Mouse (Mus musculus): ENCODE measurements at regions not wholly inside any gene's neighbourhood (a gene's known extent, or its start where the extent isn't known, plus 50 kb on each side); places are given as distances from the start of the nearest gene placed in this dataset.

DNA sequence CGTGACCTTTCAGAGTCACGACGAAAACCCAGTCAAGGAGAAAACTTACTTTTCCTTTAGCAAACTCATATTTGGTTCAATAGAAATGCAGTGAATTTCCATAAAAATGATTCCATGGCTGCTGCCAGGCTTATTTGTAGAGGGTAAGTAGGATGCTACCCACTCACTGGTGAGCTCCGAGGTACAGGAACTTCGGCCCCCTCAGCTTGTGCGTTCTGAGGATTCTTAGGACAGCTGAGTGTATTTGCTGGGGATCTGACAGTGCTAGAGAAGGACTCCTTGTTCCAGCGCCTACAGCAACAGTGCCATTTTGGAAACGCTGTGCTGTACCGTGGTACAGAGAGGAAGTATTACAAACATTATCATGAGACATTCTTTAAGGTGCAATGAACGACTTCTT, 210.4 kb downstream of the Enc1 start:
- no peak for TF ChIP-seq CTCF (conservative IDR thresholded peaks at IDR 0.05)
- Histone ChIP-seq H3K27ac (no peak overlapping the region; the same call in 1 of the 2 replicates), H3K4me3 (no peak overlapping the region)
- no peak for DNase-seq (ENCODE audit: low spot score in 2 of 2)

GRCm38 (mm10) chr13:97448123-97448522, 207.2 kb downstream of the Enc1 start:
- TF ChIP-seq CTCF (conservative IDR thresholded peaks at IDR 0.05): no peak
- no peak for DNase-seq (ENCODE audit: low spot score in 2 of 2)

GRCm38 (mm10) chr13:97443731-97444428, 203.0 kb downstream of the Enc1 start:
- DNase-seq (ENCODE audit: low spot score in 2 of 2): no peak
- no peak overlapping the region for H3K27ac ChIP-seq
- TF ChIP-seq CTCF (conservative IDR thresholded peaks at IDR 0.05): no peak
- H3K4me3 ChIP-seq: no peak overlapping the region

More at GRCm38 (mm10) chr13:97448123-97448522, 207.2 kb downstream of the Enc1 start:
- Histone ChIP-seq H3K27ac (no peak overlapping the region), H3K4me3 (no peak overlapping the region)

DNA sequence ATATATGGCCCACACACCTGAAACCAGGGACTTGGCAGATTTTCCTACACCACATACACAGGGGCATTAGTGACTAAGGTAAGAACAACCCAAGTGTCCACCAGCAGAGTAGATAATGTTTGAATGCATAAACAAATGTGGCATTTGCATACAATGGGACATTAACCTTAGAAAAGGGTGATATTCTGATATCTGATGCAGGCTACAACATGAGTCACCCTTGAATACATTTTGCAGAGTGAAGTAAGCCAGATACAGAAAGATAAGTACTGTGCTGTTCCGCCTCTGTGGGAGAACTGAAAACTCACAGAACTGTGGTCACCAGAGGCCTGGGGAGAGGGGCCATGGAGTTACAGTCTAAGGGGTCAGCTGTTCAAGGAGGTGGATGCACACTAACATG, 201.9 kb downstream of the Enc1 start:
- H3K4me3 ChIP-seq: no peak overlapping the region
- TF ChIP-seq CTCF (conservative IDR thresholded peaks at IDR 0.05): no peak
- H3K27ac ChIP-seq: peak overlapping the region; percentile 46; the same call in 1 of the 2 replicates
- no peak for DNase-seq (ENCODE audit: low spot score in 2 of 2)

GRCm38 (mm10) chr13:97442283-97442682, 201.4 kb downstream of the Enc1 start:
- Histone ChIP-seq H3K27ac (peak overlapping the region; percentile 46), H3K4me3 (no peak overlapping the region)
- TF ChIP-seq CTCF (conservative IDR thresholded peaks at IDR 0.05): peak; percentile 26; the same call in 1 of the 2 replicates
- no peak for DNase-seq (ENCODE audit: low spot score in 2 of 2)

DNA sequence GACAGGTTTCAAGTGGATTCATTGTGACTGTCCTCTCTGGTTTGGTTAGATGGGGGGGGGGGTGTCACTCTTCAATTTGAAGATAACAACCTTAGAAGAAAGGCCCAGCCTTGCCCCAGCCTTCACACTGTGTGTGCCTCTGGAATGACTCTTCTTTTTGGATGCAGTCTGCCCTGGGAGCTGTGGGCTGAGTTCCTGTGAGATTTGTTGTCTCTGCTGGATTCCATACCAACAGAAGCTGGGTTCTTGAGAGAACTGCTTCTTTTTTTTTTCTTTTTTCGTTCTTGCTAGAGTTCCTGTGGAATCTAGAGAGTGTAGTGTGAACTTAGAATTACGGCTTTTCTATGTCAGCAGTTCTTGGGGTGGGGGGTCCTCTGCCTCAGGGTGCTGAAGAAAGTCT, 200.9 kb downstream of the Enc1 start:
- no peak for TF ChIP-seq CTCF (conservative IDR thresholded peaks at IDR 0.05)
- DNase-seq (ENCODE audit: low spot score in 2 of 2): no peak
- H3K27ac ChIP-seq: peak overlapping the region; percentile 46; the same call in 1 of the 2 replicates

DNA sequence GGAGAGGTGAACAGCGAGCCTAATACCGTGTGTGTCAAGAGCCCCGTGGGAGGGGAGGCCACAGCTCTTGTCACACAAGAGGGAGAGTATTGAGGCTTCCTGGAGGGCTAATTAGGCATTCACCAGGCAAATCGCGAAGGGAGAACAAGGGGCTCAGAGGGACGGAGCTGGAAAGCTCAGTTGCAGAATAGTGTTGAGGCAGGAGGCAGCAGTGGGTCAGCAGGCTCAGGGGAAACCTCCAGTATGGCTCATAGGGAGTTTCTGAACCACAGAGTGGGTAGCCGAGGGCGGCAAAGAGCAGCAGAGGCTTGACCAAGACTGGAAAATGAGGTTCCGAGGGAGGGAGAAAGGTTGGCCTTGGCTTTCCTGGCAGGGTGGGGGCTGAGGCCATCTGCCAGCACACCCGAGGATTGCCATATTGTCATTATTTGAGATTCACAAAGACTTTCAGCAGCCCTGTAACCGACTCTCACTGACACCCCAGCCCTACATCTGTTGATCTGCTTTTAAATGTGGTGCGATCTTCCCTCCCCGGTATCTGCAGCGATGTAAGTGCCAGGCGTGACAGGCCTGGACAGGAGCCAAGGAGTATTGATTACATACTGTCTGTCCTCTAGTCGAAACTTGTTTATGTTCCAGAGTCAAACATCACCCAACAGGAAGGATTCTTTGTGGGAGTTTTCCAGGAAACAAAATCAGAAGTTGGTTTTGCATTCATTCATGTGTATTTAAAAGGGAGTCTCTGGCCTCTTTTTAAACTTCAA, 198.5 kb downstream of the Enc1 start:
- H3K4me3 ChIP-seq: no peak overlapping the region
- peak overlapping the region; percentile 90 for H3K27ac ChIP-seq
- DNase-seq (ENCODE audit: low spot score in 2 of 2): no peak
- TF ChIP-seq CTCF (conservative IDR thresholded peaks at IDR 0.05): no peak

More for the DNA sequence above, 200.9 kb downstream of the Enc1 start:
- H3K4me3 ChIP-seq: no peak overlapping the region

DNA sequence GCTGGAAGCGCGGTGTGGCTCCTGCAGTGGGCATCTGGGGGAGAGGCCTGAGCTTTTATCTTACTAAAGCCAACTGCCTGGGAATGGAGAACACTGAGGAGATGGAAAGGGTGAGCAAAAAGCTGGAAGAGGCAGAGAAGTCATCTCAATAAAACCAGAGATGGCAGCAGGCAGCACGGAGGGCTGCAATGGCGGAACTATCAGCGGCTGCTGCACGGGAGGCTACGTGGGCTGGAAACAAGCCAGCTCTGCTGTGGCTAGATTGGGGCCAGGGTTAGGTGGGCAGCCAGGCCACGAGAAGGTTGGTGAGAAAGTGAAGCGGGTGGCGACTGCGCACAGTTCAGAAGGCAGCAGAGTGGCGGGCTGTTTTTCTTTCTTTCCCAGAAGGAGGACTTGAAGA, 197.8 kb downstream of the Enc1 start:
- no peak overlapping the region for H3K4me3 ChIP-seq
- peak overlapping the region; percentile 90 for H3K27ac ChIP-seq
- no peak for TF ChIP-seq CTCF (conservative IDR thresholded peaks at IDR 0.05)
- no peak for DNase-seq (ENCODE audit: low spot score in 2 of 2)

DNA sequence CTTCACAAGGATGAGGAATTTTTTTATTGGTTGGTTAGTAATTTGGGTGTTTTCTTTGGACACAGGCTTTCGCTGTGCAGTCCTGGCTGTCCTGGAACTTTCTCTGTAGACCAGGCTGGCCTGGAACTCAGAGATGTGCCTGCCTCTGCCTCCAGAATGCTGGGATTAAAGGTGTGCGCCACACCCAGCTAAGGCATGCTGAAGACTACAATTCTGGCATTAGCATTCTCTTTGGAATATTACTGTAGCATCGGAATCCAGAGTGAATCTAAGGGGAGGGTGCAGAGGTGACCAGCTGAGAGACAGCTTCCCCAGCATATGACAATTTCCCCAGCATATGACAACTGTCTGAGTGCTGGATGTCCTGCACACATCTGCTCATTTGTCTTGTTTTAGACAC, 197.4 kb downstream of the Enc1 start:
- DNase-seq (ENCODE audit: low spot score in 2 of 2): no peak
- H3K27ac ChIP-seq: peak overlapping the region; percentile 90; the same call in 1 of the 2 replicates
- no peak for TF ChIP-seq CTCF (conservative IDR thresholded peaks at IDR 0.05)
- no peak overlapping the region for H3K4me3 ChIP-seq

DNA sequence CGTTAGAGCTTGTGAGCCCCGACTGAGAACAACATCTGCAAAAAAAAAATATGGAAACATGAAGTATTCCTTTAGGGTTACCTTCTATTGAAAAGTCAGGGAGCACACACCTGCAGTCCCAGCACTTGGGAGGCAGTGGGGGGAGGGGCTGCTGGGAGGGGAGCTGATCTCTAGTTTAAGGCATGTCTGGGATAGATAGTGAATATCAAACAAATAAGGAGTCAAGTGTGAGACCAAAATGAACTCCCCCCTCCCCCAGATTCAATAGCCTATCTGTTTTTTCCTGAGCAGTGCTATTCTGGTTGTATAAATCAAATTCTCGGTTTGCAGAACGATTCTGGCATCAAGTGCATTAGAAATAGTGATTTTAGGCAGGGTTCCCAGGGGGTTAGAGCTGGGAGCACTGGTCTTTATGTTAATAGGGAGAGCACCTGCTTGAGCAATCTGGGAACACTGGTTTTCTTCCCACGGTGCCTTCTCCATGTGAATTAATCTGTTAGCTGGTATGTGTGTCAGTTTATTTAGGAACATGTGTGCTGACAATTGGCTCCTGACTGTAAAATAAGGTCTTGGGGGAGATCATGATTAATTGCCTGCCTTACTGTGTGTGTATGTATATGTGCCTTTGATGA, 195.9 kb downstream of the Enc1 start:
- DNase-seq (ENCODE audit: low spot score in 2 of 2): no peak

GRCm38 (mm10) chr13:97435865-97436718, 195.2 kb downstream of the Enc1 start:
- peak overlapping the region; percentile 90 for H3K27ac ChIP-seq
- DNase-seq (ENCODE audit: low spot score in 2 of 2): no peak
- H3K4me3 ChIP-seq: peak overlapping the region; percentile 49
- peak; percentile 44 for TF ChIP-seq CTCF (conservative IDR thresholded peaks at IDR 0.05)

More for the DNA sequence above, 195.9 kb downstream of the Enc1 start:
- peak overlapping the region; percentile 90 for H3K27ac ChIP-seq
- H3K4me3 ChIP-seq: no peak overlapping the region
- TF ChIP-seq CTCF (conservative IDR thresholded peaks at IDR 0.05): no peak

All from layer of hippocampus, adult 2 months (tissue).